Comparison of ENCODE assay signal across 8 mouse cellular contexts in the genomic region with DNA sequence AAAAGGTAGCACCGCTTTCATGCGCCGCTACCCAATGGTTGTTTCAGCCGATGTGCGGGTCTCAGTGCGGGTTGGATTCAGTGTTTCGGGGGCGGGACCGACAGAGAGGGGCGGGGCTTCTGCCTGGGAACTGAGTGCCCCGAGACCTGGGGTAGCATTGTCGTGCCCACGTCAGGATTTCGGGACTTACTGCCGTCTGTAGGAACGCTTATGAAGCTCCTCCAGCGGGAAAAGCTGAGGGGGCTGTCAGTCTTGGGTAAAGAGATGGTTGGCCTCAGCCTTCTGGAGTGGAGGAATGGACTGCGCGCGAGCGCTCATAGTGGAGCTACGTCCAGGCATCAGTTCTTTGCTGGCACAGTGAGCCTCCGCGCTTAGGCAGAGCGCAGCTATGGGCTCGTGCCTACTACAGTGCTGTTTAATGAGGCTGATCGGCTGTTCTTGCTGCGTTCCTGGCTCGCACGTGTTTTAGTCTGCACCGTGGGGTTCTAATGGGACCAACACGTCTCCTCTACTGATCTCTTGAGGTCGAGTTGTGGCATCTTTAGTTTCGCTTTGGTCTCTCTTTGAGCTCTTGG. TPM values are rescaled to one million over a fixed set of nuclear protein-coding genes. Genes with fewer than 3 reads are reported as not detected.
A peak's percentile ranks its signal among the peaks of the same experiment; 100 is the strongest.
DNase-seq lines count a peak whose midpoint lies in the region; ATAC-seq and TF ChIP-seq lines count a peak whose summit lies in the region.

No protein-coding gene starts in this region.

- H3K4me1 ChIP-seq in limb, embryonic 15.5 days: peaks cover 24% of the 10 kb centered on the region

- H3K27ac ChIP-seq in limb, embryonic 15.5 days: no peak overlapping the region

- no peaks in the 10 kb centered on the region for H3K36me3 ChIP-seq in limb, embryonic 15.5 days
- H3K36me3 ChIP-seq in myocyte (ENCODE audit: control insufficient read depth, insufficient read depth): no peaks in the 10 kb centered on the region

- TF ChIP-seq POLR2A in myocyte (IDR thresholded peaks at IDR 0.05; ENCODE audit: insufficient read length, low read depth): no peak

- H3K4me2 ChIP-seq in limb, embryonic 15.5 days: peak overlapping the region; percentile 86
- H3K4me2 ChIP-seq in myocyte (ENCODE audit: low read depth): peak overlapping the region; percentile 77

- H3K79me2 ChIP-seq in myocyte (ENCODE audit: control insufficient read depth, insufficient read depth): no peaks in the 10 kb centered on the region

- no peak overlapping the region for H3K9ac ChIP-seq in limb, embryonic 15.5 days

- H3ac ChIP-seq in myocyte (ENCODE audit: control insufficient read depth, insufficient read length): no peak overlapping the region

- ATAC-seq in limb, embryonic 15.5 days (ENCODE audit: insufficient number of reproducible peaks, low FRiP score, low TSS enrichment, low read depth): peak; percentile 25; the same call in 1 of the 2 replicates
- ATAC-seq in monocyte, adult 5-6 weeks (replicated peaks; ENCODE audit: insufficient number of reproducible peaks, low FRiP score, low TSS enrichment, poor library complexity, severe bottlenecking): no peak

- WGBS in limb, embryonic 15.5 days: under 1% methylated on average over 34 of the region's 34 CpGs

- H3K4me3 ChIP-seq in limb, embryonic 15.5 days: peak overlapping the region; percentile 41
- H3K4me3 ChIP-seq in myocyte: peak overlapping the region; percentile 17

- DNase-seq in right cerebral cortex, postnatal 4 days: peak; percentile 50
- DNase-seq in right cerebral cortex, postnatal 14 days: no peak
- DNase-seq in embryo, embryonic 10.5 days (ENCODE audit: low spot score): peak; percentile 74
- peak; percentile 31 for DNase-seq in heart, postnatal 4 days
- DNase-seq in cerebellum, adult 18-20 months: no peak

- no peaks in the 10 kb centered on the region for H3K9me3 ChIP-seq in limb, embryonic 15.5 days

- peaks cover 92% of the 10 kb centered on the region for H3K27me3 ChIP-seq in limb, embryonic 15.5 days
- peaks cover 41% of the 10 kb centered on the region for H3K27me3 ChIP-seq in myocyte (ENCODE audit: control insufficient read depth, insufficient read depth, insufficient read length)

TF ChIP-seq in myocyte, 11 proteins besides CTCF, POLR2A, EP300 and RAD21:
- TF ChIP-seq REST (IDR thresholded peaks at IDR 0.05; ENCODE audit: insufficient read depth, insufficient read length): no peak
- no peak for TF ChIP-seq TCF12 (IDR thresholded peaks at IDR 0.05; ENCODE audit: insufficient read depth, poor library complexity, severe bottlenecking)
- no peak for TF ChIP-seq MAX (IDR thresholded peaks at IDR 0.05; ENCODE audit: low read depth)
- TF ChIP-seq MYOD1 (IDR thresholded peaks at IDR 0.05; ENCODE audit: control insufficient read depth in 1 of 3, insufficient read length in 2 of 3, low read depth in 2 of 3): no peak
- TF ChIP-seq TCF3 (IDR thresholded peaks at IDR 0.05; ENCODE audit: insufficient read length, low read depth): no peak
- no peak for TF ChIP-seq SRF (IDR thresholded peaks at IDR 0.05; ENCODE audit: control insufficient read depth, insufficient read length, low read depth)
- TF ChIP-seq POLR2AphosphoS2 (IDR thresholded peaks at IDR 0.05; ENCODE audit: insufficient read length, low read depth): no peak
- TF ChIP-seq USF1 (IDR thresholded peaks at IDR 0.05; ENCODE audit: low read depth): no peak
- TF ChIP-seq CEBPB (IDR thresholded peaks at IDR 0.05; ENCODE audit: insufficient read depth, poor library complexity, severe bottlenecking): no peak
- TF ChIP-seq MYOG (IDR thresholded peaks at IDR 0.05; ENCODE audit: control insufficient read depth in 1 of 3, insufficient read depth in 1 of 3, insufficient read length in 2 of 3, low read depth in 2 of 3): no peak
- TF ChIP-seq E2F4 (IDR thresholded peaks at IDR 0.05; ENCODE audit: insufficient read depth): no peak

RNA-seq across cellular contexts. Expression of gene Msx3, which starts 0.3 kb away (rescaled TPM):
- total RNA-seq in heart, postnatal 4 days (2021): not detected
- not detected in 2 replicates for polyA plus RNA-seq in limb, embryonic 15.5 days (2015; fragmentation: Nextera tagmentation; extraction: Ambion mirVana)
- 0.05 TPM for polyA plus RNA-seq in myocyte (2012; fragmentation: generic; extraction: Trizol)
- total RNA-seq in monocyte, adult 5-6 weeks (2017): not detected in 3 replicates

RNA-seq across cellular contexts. Expression of gene Tubgcp2, which starts 12.7 kb away (rescaled TPM):
- total RNA-seq in heart, postnatal 4 days (2021): 10 to 100 TPM; 45.3 to 45.8 TPM
- polyA plus RNA-seq in limb, embryonic 15.5 days (2015; fragmentation: Nextera tagmentation; extraction: Ambion mirVana): 50.6 and 51.9 TPM in 2 replicates
- 22.1 TPM for polyA plus RNA-seq in myocyte (2012; fragmentation: generic; extraction: Trizol)
- total RNA-seq in monocyte, adult 5-6 weeks (2017): 16.3 to 28.9 TPM (median 26.9 TPM) in 3 replicates

RNA-seq across cellular contexts. Expression of gene Zfp511, which starts 13.0 kb away (rescaled TPM):
- 10 to 100 TPM; 14.6 to 17.9 TPM for total RNA-seq in heart, postnatal 4 days (2021)
- polyA plus RNA-seq in limb, embryonic 15.5 days (2015; fragmentation: Nextera tagmentation; extraction: Ambion mirVana): 36.9 and 37.2 TPM in 2 replicates
- polyA plus RNA-seq in myocyte (2012; fragmentation: generic; extraction: Trizol): 25.2 TPM
- 27.4 to 31.4 TPM (median 27.6 TPM) in 3 replicates for total RNA-seq in monocyte, adult 5-6 weeks (2017)

RNA-seq across cellular contexts. Expression of gene Caly, which starts 33.1 kb away (rescaled TPM):
- under 1 TPM in 1 of 2 experiments, not detected in 1; 0.34 TPM for total RNA-seq in heart, postnatal 4 days (2021)
- polyA plus RNA-seq in limb, embryonic 15.5 days (2015; fragmentation: Nextera tagmentation; extraction: Ambion mirVana): 0.55 and 1.2 TPM in 2 replicates
- polyA plus RNA-seq in myocyte (2012; fragmentation: generic; extraction: Trizol): not detected
- 0.68 TPM in 1 of 3 replicates, not detected in the others for total RNA-seq in monocyte, adult 5-6 weeks (2017)

RNA-seq across cellular contexts. Expression of gene Prap1, which starts 44.0 kb away (rescaled TPM):
- not detected for total RNA-seq in heart, postnatal 4 days (2021)
- 0.41 TPM in 1 of 2 replicates, not detected in the other for polyA plus RNA-seq in limb, embryonic 15.5 days (2015; fragmentation: Nextera tagmentation; extraction: Ambion mirVana)
- not detected for polyA plus RNA-seq in myocyte (2012; fragmentation: generic; extraction: Trizol)
- total RNA-seq in monocyte, adult 5-6 weeks (2017): not detected in 3 replicates

Comparison
In these comparisons a context has a peak if more than half of its experiments do, and no peak if none do; other contexts are left out.
1. DNase-seq: peak in right cerebral cortex, postnatal 4 days (single experiment), embryo, embryonic 10.5 days (single experiment) and heart, postnatal 4 days (single experiment); none in right cerebral cortex, postnatal 14 days (single experiment) and cerebellum, adult 18-20 months (0 of 2).